Mouse (Mus musculus) MN1 (cell line): Measurements from ENCODE around the gene Foxo6.
A peak's percentile ranks its signal among the peaks of the same experiment; 100 is the strongest.

Experiments
- DNase-seq: peaks from one replicate; pipeline ENCODE4 v3.0.0-alpha.2; 2016; ENCODE audit warnings: low spot score

The Foxo6 gene

DNA sequence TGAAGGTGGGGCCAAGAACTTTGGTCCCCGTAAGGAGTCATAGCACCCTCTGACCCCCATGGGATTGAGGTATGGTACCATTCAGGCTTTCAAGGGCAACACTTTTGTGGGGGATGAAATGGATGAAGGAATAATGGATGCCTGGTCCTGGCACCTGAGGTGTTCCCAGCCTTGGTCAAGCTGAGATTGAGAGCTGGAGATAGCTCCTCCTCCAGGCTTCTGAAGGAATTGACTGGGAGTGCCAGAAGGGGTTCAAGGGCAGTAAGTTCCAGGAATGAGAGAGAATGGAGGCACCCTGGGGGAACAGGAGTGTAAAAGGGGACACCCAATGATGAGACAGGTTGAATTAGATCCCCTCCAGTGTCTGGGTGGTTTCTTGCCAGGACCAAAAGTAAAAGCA is 3.0 kb downstream of the Foxo6 start:
- DNase-seq, result no peak

DNA sequence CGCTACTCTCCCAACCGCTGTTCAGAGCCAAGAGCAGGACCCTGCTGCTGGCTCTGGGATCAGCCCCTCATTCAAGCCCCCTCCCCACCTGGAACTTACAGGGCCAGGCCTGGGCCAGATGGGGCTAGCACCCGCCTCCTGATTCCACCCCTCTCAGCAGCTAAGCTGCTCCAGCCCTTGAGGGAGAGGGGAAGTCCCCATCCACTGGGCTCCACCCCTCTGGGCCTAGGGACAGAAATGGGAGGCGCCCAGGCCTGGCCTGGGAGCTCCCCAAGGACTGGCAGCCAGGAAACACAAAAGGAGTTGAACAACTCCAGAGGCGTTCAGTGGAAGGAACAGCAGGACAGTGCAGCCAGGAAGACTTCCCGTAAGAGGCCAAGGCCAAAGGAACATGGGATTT is 4.0 kb downstream of the Foxo6 start:
- peak; percentile 79 for DNase-seq

DNA sequence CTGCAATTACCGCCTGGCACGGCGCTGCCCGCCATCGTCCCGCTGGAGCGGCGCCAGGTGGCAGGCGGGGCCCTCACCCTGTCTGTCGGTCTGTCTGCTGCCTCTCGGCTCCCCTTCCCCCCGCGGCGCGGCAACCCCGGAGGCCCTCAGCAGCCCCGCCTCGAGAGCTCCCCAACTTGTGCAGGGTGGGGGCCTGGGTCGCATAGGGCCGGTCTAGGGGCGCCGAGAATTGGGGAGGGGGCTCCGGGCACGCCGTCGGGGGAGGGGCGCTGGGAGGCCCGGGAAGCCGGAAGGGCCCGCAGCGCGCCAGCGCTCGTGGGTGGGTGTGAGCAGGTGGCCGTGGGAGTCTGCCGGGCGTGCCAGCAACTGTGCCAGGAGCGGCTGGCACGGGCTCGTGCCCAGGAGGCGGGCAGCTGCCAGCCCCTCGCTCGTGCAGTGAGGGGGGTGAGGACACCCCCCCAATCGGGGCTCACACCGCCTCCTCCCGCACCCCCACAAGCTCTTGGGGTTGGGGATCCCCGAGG is 4.5 kb downstream of the Foxo6 start:
- peak; percentile 43 for DNase-seq

DNA sequence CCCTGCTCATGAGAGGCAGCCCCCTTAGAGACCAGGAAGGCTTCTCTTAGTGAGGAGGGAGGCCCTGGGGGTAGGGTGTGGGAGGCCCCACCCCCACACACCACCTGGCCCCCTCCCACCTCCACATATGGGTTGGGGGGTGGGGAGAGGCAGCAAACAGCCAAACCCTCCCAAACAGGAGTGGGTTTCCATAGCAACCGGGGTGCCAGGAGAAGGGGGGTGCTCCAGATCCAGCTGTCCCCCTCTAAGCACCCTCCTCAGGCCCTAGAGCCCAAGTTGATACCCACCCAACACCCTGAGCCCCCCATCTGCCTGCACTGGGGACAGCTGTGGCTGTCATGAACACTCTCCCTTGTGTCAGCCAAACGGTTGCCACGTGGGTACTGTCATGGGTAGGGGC is 6.1 kb downstream of the Foxo6 start:
- DNase-seq, result no peak

DNA sequence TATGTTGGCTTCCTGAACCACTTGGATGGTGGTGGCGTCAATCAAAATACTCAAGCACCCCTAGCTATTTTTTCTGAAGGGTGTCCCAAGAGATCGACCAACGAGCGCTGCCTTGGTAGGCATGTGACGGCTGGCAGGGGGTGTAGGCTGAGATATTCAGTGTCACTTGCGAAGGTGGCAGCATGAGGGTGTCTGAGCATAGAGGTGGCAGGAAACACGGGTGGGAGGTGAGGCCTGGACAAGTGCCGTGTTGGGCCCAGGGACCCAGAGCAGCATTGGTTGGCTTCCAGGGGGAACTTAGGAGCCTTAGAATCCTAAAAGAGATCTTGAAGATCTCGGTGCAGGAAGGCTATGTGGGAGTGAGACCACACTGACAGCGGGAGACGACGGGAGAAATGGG is 6.7 kb downstream of the Foxo6 start:
- DNase-seq, result no peak

DNA sequence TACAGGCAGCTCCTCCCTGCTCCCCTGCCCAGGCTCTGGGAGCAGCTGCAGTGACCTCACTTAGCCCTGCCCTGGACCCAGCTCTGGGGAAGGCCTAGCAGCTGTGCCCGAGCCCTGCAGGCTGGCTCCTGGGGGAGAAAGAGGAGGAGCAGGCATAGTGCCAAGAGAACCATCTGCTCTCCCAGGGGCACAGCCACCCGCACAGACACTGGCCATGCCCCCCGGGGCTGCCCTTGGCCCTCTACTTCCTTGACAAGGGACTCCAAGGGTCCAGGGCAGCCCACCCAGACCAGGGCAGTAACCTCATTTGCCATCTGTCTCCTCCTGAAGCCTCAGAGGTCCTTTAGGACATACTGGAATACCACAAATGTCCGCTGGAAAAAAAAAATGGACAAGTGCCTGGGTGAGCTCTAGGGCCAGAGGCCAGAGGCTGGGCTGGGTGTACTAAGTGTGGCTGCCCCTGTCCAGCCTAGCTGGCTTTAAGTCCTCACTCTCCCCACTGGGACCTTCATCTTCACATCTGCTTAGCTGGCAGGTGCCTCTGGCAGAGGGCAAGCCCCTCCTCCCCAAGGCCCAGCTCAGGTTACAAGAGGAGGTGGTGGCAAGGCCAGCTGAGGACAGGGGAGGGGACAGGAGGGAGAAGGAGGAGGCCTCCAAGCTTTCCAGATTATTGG is 9.8 kb downstream of the Foxo6 start:
- peak; percentile 69 for DNase-seq

DNA sequence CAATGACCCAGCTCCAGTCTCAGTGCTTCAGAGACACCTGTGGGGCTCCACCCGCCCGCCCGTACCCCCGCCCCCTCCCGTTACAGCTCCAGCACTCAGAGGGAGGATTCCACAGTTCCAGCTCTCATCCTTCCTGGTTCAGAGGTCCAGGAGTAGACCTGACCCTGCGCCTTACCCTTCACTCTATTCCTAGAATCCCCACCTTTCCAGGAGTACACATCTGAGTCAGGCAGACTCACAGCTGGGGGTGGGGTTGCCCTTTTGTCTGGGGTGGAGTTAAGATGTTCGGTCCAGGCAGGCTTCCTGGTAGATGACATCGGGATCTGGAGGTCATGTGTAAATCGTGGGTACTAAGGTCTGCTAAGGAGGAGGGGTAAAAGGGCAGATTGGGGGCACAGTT is 11.7 kb downstream of the Foxo6 start:
- no peak for DNase-seq

DNA sequence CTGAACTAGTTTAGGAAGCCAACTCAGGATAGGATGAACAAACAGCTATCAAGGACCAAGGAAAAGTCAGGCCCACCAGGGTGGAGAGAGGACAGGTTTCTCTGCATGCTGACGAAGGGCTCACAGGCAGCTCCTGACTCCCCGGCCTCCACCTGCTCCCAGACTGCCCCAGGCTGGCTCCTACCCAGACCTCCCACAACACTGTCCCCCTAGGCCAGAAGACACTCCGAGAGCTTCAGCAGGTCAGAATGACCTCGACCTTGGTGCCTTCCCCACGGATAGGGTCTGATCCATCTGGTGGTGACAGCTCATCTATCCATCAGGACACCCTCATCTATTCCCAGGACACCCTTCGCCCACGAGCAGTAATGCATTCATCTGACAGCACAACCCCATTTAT is 13.6 kb downstream of the Foxo6 start:
- no peak for DNase-seq

DNA sequence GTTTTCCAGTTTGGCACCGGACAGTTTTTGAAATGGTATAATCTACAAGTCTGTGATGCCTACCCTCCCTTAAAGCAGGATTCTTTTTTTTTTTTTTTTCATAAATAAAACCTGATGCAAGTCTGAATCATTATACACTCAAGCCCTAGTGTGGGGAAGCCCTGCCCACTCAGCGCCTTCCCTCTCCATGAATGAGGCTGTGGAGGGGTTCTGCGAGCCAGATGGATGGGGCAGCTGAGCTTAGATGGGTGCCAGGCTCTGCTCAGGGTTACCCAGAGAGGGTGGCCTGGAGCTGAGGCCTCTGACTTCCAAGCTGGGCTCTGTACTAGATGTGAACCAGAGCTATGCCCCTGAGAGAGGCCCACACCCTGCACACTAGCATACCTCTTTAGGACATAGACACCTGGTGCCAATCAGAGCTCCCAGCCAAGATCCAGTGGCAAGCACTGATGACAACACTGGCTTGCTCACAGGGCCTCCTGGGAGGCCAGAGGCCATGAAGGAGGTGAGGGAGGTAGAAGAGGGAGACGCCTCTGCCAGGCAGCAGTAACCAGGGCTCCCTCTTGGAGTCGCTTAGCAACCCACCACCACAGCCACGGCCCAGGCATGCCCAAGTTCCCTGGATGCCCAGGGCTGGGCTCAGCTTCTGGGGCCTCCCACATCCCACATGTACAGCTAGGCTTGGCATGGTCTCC is 15.1 kb downstream of the Foxo6 start:
- DNase-seq, result peak; percentile 34

DNA sequence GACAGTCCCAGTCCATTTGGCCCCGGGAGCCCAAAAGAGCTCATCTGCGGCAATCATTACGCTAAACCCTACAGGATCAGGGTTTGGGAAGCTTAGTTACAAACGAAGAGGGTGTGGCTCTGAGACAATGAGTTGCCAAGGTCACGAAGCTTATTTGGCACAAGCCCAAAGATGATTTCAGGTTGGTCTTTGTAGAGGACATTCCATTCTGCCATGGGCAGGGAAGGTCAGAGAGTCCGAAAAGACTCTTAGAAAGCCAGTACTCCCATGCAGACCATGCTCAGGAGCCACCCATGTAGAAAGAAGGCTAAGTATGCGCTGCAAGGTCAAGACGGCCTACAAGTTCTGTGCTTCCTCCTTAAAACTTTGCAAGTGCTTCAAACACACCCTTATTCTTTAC is 15.9 kb downstream of the Foxo6 start:
- no peak for DNase-seq

DNA sequence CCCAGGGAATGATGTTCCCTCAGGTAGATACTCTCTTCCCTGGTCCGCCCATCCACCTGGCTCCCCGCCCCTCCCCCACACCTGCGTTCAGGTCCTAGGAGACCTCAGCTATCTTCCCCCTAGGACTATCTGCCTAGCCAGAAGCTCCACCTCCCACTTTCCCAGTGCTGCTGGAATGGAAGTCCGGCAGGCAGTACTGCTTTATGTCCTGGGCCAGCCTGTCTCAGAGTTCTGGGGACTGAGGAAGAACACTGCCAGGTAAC is 16.3 kb downstream of the Foxo6 start:
- DNase-seq, result no peak

DNA sequence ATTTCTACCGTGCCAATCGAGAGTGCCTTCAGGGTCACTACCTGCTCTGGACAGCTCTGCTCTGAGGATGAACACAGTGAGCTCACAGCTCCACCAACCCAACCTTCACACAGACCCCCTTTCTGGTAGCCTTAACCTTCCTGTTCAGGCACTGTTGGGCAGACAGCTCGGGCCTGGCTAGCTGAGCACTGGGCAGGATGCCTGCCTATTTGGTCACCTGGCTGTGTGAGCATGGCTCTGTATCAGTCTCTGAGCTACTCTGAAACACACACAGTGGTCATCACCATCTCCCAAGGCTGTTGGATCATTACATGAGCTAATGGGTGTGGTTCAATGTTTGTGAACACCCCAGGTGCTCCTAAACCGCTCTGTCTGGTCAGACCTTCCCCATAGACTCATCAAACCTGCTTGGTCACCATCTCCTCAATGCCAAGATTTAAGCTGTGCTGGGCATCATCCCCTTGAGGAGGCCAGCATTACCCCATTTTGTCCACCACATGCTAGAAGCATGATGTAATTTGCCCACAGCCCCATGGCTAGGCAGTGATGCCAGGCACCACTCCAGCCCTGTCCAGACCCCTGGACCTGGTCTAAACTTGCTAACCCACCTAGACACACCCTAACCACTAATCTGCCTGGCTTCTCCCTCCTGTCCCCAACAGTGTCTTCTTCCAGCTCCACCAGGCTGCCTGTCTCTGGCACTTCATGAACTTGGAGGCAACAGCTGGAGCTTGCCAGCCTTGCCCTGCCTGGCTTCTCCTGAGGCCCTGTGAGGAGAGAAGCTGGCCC is 16.8 kb downstream of the Foxo6 start:
- DNase-seq, result no peak

DNA sequence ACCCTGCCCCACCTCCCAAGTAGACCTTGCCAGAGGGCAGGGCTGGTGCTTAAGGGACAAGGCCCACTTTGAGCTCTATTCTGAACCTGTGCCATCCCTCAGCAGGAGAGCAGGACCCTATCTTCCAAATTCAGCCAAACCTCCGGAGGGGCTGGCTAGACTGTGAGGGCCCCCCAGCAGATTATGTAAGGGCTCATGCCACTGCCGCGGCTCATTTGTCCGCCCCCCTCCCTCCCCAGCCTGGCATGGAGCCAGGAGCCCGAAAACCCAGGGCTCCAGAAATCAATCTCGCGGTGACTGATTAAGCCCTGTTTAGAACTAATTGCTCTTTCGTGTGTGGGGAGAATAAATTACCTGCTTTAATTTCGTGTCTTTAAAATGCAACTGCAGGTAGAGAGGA is 17.7 kb downstream of the Foxo6 start:
- DNase-seq, result no peak

DNA sequence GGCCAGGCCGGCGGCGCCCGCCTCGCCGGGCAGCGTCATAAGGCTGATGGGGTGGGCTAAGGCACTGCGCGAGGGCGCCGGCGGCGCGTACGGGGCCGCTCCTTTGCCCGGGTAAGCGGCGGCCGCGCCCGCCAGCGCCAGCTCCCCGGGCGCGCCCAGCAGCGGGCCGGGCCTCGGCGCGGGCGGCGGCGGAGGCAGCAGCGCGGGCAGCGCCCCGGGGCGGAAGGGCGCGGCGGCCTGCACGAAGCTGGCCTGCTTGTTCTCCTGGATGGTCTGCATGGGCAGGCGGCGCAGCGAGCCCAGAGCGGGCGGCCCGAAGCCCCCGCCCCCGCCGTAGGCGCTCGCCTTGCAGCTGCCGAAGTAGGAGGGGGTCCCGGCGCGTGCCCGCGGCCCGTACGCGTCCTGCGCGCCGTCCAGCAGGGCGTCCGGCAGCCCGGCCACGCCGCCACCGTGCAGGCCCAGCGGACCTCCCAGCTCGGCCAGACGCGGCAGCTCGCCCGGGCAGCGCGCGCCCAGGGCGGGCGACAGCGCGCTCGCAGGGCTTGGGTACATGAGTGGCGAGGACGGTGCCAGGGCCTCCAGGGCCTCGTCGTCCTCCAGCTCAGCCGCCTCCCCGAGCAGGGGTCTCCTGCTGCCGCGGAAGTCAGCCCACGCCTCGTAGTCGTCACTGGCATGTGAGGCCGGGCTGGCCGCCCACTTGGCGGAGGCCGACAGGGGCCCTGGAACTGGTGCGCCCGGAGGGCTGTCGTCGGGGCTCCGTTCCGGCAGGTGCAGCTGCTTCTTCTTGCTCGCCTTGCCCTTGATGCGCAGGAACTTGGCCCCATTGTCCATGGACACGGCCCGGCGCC is 18.7 kb downstream of the Foxo6 start:
- DNase-seq, result no peak

DNA sequence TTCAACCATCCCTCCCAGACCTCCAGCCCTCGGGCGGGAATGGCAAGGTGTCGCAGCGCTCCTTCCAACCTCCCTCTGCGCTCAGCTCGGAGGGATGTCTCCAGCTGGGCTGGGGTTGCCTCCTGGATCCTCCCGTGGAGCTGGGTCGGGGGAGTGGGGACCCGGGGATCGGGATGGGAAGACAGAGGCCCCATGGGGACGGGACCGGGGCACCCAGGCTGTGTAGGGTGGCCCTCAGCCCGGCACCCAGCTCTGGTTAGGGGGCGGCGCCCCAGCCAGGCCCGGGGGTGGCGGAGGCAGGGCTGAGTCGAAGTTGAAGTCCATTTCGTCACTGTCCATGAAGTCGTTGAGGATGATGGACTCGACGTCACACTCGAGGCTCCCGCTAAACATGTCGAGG is 19.5 kb downstream of the Foxo6 start:
- DNase-seq, result no peak

DNA sequence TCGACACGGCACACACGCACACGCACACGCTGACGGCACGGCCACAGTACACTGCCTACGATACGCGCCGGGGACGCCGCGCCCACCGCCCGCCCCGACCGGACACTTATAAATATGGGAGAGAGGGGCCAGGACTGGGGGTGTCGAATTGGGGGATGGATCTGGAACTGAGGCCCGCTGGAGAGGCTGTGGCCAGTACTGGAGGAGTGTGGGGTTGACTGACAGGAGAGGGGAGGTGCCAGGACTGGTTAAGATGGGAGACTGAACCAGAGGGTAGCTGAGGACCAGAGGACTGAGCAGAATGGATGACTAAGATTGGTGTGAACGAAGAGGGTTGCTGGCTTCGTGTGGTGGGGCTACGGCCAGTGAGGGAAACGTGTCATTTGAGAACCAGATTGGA is 20.0 kb downstream of the Foxo6 start:
- no peak for DNase-seq

DNA sequence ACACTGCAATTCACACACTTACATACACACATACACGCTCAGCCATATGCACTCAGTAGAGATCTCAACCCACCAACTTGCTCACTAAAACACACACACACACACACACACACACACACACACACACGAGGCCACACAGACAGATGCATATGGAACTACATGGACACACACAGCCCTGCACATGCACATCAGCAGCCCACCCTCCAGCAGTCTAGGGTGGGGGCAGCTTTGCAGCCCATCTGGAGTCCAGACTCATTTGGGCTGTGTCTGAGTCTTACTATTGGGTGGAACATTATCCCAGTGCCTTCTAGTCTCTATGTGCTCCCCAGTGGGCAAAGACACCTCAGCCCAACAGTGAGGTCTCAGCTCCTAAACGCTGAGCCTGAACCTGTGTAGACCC is 23.0 kb downstream of the Foxo6 start:
- no peak for DNase-seq

DNA sequence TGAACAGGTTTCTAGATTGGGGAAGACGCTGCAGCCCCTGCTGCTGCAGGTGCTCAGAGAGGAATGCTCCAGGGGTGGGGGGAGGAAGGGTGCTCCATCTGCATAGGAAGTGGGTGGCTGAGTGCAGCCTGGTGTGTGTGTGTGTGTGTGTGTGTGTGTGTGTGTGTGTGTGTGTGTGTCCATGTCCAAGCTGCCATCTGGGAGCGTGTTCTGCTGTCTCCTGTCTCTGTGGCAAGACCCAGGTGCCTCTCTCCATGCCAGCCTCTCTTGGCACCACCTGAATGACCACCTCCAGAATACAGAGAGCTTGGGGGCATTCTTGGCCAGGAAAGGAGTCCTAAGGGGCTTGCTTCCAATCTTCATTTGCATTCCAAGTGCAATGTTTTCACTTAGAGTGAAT is 24.4 kb downstream of the Foxo6 start:
- DNase-seq, result no peak

DNA sequence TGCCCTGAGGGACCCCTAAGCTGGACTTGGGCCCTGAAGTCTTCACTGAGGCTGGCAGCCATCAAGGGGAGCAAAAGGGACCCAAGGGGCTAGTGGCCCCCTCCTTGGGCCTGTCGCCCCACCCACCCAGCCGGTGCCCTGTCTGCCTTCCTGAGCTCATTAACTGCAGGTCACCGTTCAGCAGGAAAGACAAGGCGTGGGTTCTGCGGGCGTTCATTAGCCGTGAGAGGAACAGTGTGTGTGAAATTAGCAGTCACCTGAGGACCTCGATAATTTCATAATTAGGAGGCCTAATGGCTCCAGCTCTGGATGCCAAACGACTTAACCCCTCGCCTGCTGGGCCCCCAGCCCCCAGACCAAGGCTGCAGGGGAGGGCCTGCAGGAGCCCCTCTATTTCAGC is 24.9 kb downstream of the Foxo6 start:
- no peak for DNase-seq

DNA sequence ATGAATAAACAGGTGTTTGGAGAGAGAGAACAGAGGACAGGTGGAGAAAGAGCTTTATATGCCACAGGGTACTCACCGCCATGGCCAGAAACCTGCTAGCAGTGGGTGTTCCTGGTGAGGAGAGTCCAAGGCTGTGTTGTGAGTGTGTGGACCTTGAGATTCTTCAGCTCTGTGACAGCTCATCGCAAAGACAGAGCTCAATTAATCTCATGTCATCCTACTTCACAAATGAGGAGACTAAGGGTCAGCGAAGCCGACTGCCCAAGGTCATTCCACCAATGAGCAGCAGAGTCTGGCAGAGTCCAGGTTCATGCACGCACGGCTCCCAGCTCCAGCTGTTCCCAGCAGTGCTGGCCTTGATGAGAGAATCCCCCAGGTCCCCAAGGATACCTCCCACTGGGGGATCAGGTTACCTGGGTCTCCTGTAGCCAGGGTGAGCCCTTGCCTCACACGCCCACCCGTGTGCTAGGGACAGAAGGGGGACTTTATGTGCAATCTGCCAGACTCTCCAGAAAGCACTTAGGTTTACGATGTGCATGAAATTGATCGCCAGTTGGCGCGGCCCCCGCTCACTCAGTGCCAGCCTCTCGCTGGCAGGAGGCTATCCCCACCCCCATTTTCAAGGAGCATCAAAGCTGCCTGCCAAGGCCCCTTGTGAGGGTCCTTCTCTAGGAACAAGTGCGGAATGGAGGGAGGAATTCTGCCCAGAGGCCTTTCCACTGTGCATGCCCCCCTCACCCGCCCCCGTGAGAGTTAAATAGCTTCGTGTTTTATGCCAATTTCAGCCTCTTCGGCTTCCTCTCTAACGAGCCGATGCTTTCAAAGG is 27.6 kb downstream of the Foxo6 start:
- no peak for DNase-seq

DNA sequence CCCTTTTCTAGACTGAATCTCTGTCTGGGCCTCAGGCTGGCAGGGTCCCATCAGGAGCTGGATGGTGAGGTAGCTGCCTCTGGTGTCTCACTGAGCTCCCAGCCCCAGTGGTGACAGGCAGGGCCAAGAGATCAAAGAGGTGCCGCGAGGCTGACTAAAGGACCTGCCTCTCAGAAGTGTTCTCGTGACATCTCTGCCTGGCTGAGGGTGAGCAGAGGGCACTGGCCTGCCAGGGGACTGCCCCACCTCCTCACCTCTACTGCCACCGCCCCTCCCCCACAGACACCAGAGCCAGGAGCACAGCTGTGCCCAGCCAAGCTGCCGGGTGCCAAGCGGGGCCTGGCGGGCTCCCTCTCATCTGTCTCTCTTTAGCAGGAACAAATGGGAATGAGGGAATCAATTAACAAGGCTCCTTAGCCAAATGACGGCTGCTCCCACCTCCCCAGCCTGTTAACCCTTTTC is 38.3 kb downstream of the Foxo6 start:
- DNase-seq, result peak; percentile 82
